Mouse (Mus musculus): ENCODE measurements at regions not wholly inside any gene's neighbourhood (a gene's known extent, or its start where the extent isn't known, plus 50 kb on each side); places are given as distances from the start of the nearest gene placed in this dataset.

- ATAC-seq (replicated peaks; ENCODE audit: low read depth, poor library complexity, severe bottlenecking), result peak; percentile 74
Observed at GRCm38 (mm10) chr6:49759614-49760013, 62.9 kb upstream of the Npy start.

GRCm38 (mm10) chr6:49764746-49765145, 57.8 kb upstream of the Npy start:
- no peak for ATAC-seq (replicated peaks; ENCODE audit: low read depth, poor library complexity, severe bottlenecking)

- ATAC-seq (replicated peaks; ENCODE audit: low read depth, poor library complexity, severe bottlenecking), result no peak
Observed at GRCm38 (mm10) chr6:49769904-49770720, 52.4 kb upstream of the Npy start.

All from common myeloid progenitor, adult 5-6 weeks (primary cell).